8 mouse cellular contexts compared by ENCODE assay signal in genomic region chr4:68906417-68907210, GRCm38 (mm10). TPM values are rescaled to one million over a fixed set of nuclear protein-coding genes. Genes with fewer than 3 reads are reported as not detected.
A peak's percentile ranks its signal among the peaks of the same experiment; 100 is the strongest.
DNase-seq lines count a peak whose midpoint lies in the region; ATAC-seq lines count a peak whose summit lies in the region.

No protein-coding gene starts in this region.

- H3K27ac ChIP-seq in heart, embryonic 15.5 days, result no peak overlapping the region
- no peak overlapping the region for H3K27ac ChIP-seq in kidney, embryonic 16.5 days (ENCODE audit: low read length)

- WGBS in heart, embryonic 15.5 days, result 44% methylated on average over 11 of the region's 11 CpGs
- WGBS in kidney, embryonic 16.5 days, result 75% methylated on average over 11 of the region's 11 CpGs

- H3K4me2 ChIP-seq in heart, embryonic 15.5 days, result peak overlapping the region; percentile 48
- no peak overlapping the region for H3K4me2 ChIP-seq in kidney, embryonic 16.5 days (replicated peaks; ENCODE audit: low read depth, low read length)

- H3K9ac ChIP-seq in heart, embryonic 15.5 days, result no peak overlapping the region
- H3K9ac ChIP-seq in kidney, embryonic 16.5 days (replicated peaks; ENCODE audit: low read length), result no peak overlapping the region

- intact Hi-C loops in heart, postnatal 10 days (cut with DNase I), result no loop called here

- no peaks in the 10 kb centered on the region for H3K27me3 ChIP-seq in heart, embryonic 15.5 days
- H3K27me3 ChIP-seq in kidney, embryonic 16.5 days (ENCODE audit: insufficient read depth, low read length), result no peaks in the 10 kb centered on the region

- no peaks in the 10 kb centered on the region for H3K36me3 ChIP-seq in heart, embryonic 15.5 days
- H3K36me3 ChIP-seq in kidney, embryonic 16.5 days (ENCODE audit: insufficient read depth, low read length), result no peaks in the 10 kb centered on the region

- H3K4me1 ChIP-seq in heart, embryonic 15.5 days (replicated peaks), result no peaks in the 10 kb centered on the region; the same call in 1 of the 2 replicates
- H3K4me1 ChIP-seq in kidney, embryonic 16.5 days (ENCODE audit: insufficient read depth, low read length), result no peaks in the 10 kb centered on the region

- no peak overlapping the region for H3K4me3 ChIP-seq in heart, embryonic 15.5 days
- no peak overlapping the region for H3K4me3 ChIP-seq in kidney, embryonic 16.5 days (ENCODE audit: low read length)

- DNase-seq in heart, postnatal 10 days, result no peak
- DNase-seq in cerebellum, adult 9-10 months, result peak; percentile 47
- peak; percentile 95 for DNase-seq in layer of hippocampus, adult 9-11 months
- DNase-seq in lung, postnatal 4 days, result peak; percentile 49 to 78
- DNase-seq in thymus, postnatal 0 days (ENCODE audit: low spot score), result no peak
- DNase-seq in kidney, postnatal 25 days, result no peak

- ATAC-seq in heart, embryonic 15.5 days (replicated peaks; ENCODE audit: insufficient number of reproducible peaks, insufficient read depth, low FRiP score, low read depth), result no peak
- ATAC-seq in kidney, embryonic 16.5 days (ENCODE audit: low FRiP score, low TSS enrichment), result no peak

- H3K9me3 ChIP-seq in heart, embryonic 15.5 days (replicated peaks), result no peaks in the 10 kb centered on the region
- no peaks in the 10 kb centered on the region for H3K9me3 ChIP-seq in kidney, embryonic 16.5 days (ENCODE audit: low read length)

RNA-seq across cellular contexts. Expression of gene Brinp1, which starts 47.6 kb away (rescaled TPM):
- polyA plus RNA-seq in heart, embryonic 15.5 days (2015; fragmentation: Nextera tagmentation; extraction: Ambion mirVana), result 3.2 and 5.8 TPM in 2 replicates
- under 1 TPM; 0.12 to 0.30 TPM for total RNA-seq in heart, postnatal 10 days (2021)
- polyA plus RNA-seq in thymus, postnatal 0 days (2015; fragmentation: Nextera tagmentation; extraction: Ambion mirVana), result 0.46 and 0.51 TPM in 2 replicates
- polyA plus RNA-seq in kidney, embryonic 16.5 days (2015; fragmentation: Nextera tagmentation; extraction: Ambion mirVana), result 5.5 and 6.4 TPM in 2 replicates

Comparison
In these comparisons a context has a peak if more than half of its experiments do, and no peak if none do; other contexts are left out.
1. DNase-seq: peak in cerebellum, adult 9-10 months (single experiment), layer of hippocampus, adult 9-11 months (single experiment) and lung, postnatal 4 days (2 of 2); none in heart, postnatal 10 days (0 of 2), thymus, postnatal 0 days (single experiment) and kidney, postnatal 25 days (0 of 2).